Mouse (Mus musculus) neural tube, embryonic 14.5 days (tissue): ENCODE data around the gene Mob3c. TPM values are rescaled to one million over a fixed set of nuclear protein-coding genes. Genes with fewer than 3 reads are reported as not detected.

Source experiments
- ATAC-seq: fragments of 200-750 bp; cut with Nextera tagmentation; 2 replicates; pipeline ENCODE4 v1.8.0; 2017; ENCODE audit warnings: low read depth, mild to moderate bottlenecking, moderate TSS enrichment, moderate library complexity
- H3K27ac ChIP-seq: fragments of 300-500 bp; sonication (generic); 2 replicates; pipeline ENCODE4 v1.5.1; 2014; ENCODE audit warnings: low read depth, mild to moderate bottlenecking, control low read depth, low read length, moderate library complexity, mixed read lengths
- H3K27me3 ChIP-seq: fragments of 300-500 bp; sonication (generic); 2 replicates; pipeline ENCODE4 v1.6.1; 2014; ENCODE audit warnings: low read length; ENCODE audit not compliant: control insufficient read depth, insufficient read depth
- H3K36me3 ChIP-seq: fragments of 300-500 bp; sonication (generic); 2 replicates; pipeline ENCODE4 v1.6.1; 2014; ENCODE audit warnings: low read length, mixed read lengths; ENCODE audit not compliant: control insufficient read depth, insufficient read depth
- H3K4me1 ChIP-seq: fragments of 300-500 bp; sonication (generic); 2 replicates; pipeline ENCODE4 v1.6.1; 2014; ENCODE audit warnings: low read length; ENCODE audit not compliant: control insufficient read depth, insufficient read depth
- H3K4me2 ChIP-seq: fragments of 300-500 bp; sonication (generic); 2 replicates; pipeline ENCODE4 v1.6.1; 2014; ENCODE audit warnings: mild to moderate bottlenecking, low read depth, low read length, control low read depth
- H3K4me3 ChIP-seq: fragments of 300-500 bp; sonication (generic); 2 replicates; pipeline ENCODE4 v1.5.1; 2014; ENCODE audit warnings: low read depth, low read length, control low read depth, mixed read lengths
- H3K9ac ChIP-seq: fragments of 300-500 bp; sonication (generic); replicated peaks from 2 replicates; pipeline ENCODE4 v1.6.1; 2014; ENCODE audit warnings: low read depth, mild to moderate bottlenecking, control low read depth, low read length, mixed read lengths
- H3K9me3 ChIP-seq: fragments of 300-500 bp; sonication (generic); 2 replicates; pipeline ENCODE4 v1.6.1; 2016; ENCODE audit warnings: low read length; ENCODE audit not compliant: control insufficient read depth
- WGBS: fragments of 180-500 bp; shearing (Covaris S2); extraction: QIAGEN DNeasy Blood & Tissue Kit; methylation state at CpG from one replicate; pipeline ENCODE4 v1.1.7; 2014; 5-methylcytosine and 5-hydroxymethylcytosine counted together
- polyA plus RNA-seq: library from polyadenylated mRNA; unstranded; fragments of >200 nt; fragmentation: Nextera tagmentation; extraction: Ambion mirVana; gene quantifications from 2 replicates; pipeline ENCODE4 v1.2.1, GENCODE M21; 2014

Gene Mob3c
- 4.7 and 5.6 TPM in 2 replicates for polyA plus RNA-seq

DNA sequence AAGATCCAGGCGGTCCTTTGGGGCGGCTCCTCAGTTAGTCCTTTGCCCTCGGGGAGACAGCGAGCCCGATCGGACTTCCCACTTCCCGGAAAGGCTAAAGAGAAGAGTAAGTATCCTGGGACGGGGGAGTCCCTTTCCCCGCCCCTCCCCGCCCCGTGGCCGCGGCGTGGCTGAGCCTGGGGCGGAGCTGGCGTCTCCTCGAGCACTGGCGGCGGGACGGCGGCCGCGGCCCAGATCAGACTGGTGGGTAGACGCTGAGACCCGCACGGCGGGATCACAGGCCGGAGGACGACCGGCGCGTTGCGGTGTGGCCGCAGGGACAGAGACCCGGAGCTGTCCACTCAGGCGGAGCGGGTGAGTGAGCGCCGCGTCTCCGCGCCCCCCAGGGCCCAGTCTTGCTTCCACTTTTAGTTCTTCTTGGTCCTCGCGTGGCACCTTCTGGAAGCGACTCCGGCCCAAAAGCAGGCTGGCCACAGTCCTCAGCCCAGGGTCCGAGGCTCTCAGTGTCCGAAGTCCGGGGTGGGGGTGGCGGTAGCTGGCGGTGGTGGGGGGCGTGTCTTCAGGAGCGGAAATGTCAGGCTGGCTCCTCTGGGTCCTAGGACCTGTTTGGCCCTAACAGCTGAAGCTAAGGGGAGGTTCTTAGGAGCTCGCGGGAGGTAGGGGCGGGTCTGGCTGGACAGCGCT, at the start of gene Mob3c:
TSS of gene Mob3c (plus strand) at position 205 of the 684 bp plus-strand sequence.
- H3K27ac ChIP-seq, result peak within 1 kb of the TSS; percentile 69
- H3K9me3 ChIP-seq, result no peaks in the 10 kb centered on the region
- peak; percentile 88 for ATAC-seq
- no peaks in the 10 kb centered on the region for H3K36me3 ChIP-seq
- no peaks in the 10 kb centered on the region for H3K27me3 ChIP-seq
- H3K4me2 ChIP-seq, result peak within 1 kb of the TSS; percentile 78
- peak within 1 kb of the TSS; percentile 80 for H3K9ac ChIP-seq
- WGBS, result 1% methylated on average over 43 of the region's 57 CpGs
- H3K4me1 ChIP-seq, result no peaks in the 10 kb centered on the region
- peak within 1 kb of the TSS; percentile 79 for H3K4me3 ChIP-seq

DNA sequence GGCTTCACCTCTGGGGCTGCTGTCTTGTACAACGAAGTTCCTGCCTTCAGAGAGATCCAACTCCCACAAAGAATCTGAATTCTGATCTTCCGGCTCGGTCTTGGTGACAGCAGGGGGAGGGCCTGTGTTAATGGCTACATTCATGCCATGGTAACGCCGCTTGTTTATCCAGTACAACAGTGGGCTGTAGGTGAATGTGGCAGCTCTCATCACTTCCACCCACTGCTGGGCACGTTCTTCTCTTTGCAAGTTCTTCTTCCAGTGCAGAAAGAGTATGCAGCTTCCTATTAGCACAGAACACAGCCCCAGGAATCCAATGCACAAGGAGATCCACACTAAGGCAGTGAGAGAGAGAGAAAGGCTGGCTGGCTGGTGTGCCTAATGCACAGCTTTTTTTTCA, 47.6 kb upstream of the Mob3c start:
- no peak overlapping the region for H3K27ac ChIP-seq
- 53% methylated on average over 6 of the region's 6 CpGs for WGBS
- no peak overlapping the region for H3K9ac ChIP-seq
- ATAC-seq, result no peak
- no peaks in the 10 kb centered on the region for H3K4me1 ChIP-seq
- H3K9me3 ChIP-seq, result no peaks in the 10 kb centered on the region
- H3K4me3 ChIP-seq, result no peak overlapping the region
- H3K4me2 ChIP-seq, result no peak overlapping the region
- no peaks in the 10 kb centered on the region for H3K27me3 ChIP-seq
- peaks cover under 1% of the 10 kb centered on the region for H3K36me3 ChIP-seq

DNA sequence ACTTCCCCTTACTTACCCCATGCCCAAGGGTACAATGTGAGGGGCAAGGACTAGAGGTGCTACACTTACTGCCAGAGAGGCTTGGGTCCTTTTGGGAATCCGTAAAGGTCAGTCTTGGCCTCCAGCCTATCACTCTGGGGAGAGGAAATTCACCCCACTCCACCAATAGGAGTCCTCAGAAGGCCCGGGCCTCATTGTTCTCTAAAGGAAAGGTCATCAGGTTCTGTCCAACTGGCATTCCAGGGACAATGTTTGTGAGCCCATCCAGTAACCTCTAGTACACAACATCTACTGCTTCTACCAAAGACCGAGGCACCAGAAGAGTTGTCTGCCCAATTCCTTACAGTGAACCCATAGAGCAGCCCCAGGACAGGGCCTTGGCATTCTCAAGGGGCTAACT, 47.0 kb upstream of the Mob3c start, which contains the start of gene Tex38:
TSS of gene Tex38 (minus strand) at position 101 of the 400 bp plus-strand sequence.
- no peak within 1 kb of the TSS for H3K27ac ChIP-seq
- 89% methylated on average over 3 of the region's 3 CpGs for WGBS
- no peaks in the 10 kb centered on the region for H3K27me3 ChIP-seq
- no peaks in the 10 kb centered on the region for H3K9me3 ChIP-seq
- H3K4me3 ChIP-seq, result no peak within 1 kb of the TSS
- H3K36me3 ChIP-seq, result no peaks in the 10 kb centered on the region
- H3K9ac ChIP-seq, result no peak within 1 kb of the TSS
- ATAC-seq, result no peak
- H3K4me1 ChIP-seq, result peaks cover 6% of the 10 kb centered on the region; the same call in 1 of the 2 replicates
- no peak within 1 kb of the TSS for H3K4me2 ChIP-seq

DNA sequence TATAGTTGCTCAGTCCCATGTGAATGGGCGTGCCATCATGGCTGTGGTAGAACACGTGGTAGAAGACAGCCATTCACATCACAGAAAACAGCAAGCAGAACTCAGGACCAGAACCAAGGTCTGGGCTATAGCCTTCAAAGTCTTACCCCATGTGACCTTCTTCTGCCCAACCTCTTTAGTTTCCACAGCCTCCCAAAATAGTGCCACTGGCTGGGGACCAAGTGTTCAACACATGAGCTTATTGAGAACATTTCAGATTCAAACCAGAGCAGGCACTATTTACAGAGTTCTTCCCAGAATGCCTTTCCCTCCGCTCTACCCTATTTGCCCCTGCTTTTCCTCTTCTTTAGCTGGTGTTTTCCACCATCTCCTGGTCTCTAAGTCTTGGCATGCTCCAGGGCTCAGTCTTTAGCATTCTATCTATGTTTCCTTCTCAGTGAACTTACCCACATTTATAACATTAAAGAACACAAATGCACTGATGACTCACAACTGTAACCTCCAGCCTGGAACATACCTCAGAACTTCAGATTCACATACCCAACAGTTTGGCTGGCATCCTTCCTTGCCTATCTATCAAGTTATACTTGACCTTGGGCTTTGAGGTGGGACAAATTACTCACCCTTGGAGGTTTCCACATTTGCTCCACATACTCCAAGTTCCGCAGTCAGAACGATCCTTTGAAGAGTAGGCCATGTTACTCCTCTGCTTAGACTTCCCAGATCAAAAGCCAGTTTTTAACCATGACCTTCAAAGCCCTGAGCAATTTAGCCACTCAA, 45.7 kb upstream of the Mob3c start:
- Histone ChIP-seq H3K9me3 (no peaks in the 10 kb centered on the region), H3K9ac (no peak overlapping the region), H3K4me1 (peaks cover 6% of the 10 kb centered on the region; the same call in 1 of the 2 replicates), H3K4me3 (no peak overlapping the region), H3K27me3 (no peaks in the 10 kb centered on the region), H3K27ac (no peak overlapping the region), H3K36me3 (no peaks in the 10 kb centered on the region), H3K4me2 (no peak overlapping the region)
- ATAC-seq, result no peak
- 92% methylated on average over 5 of the region's 5 CpGs for WGBS

DNA sequence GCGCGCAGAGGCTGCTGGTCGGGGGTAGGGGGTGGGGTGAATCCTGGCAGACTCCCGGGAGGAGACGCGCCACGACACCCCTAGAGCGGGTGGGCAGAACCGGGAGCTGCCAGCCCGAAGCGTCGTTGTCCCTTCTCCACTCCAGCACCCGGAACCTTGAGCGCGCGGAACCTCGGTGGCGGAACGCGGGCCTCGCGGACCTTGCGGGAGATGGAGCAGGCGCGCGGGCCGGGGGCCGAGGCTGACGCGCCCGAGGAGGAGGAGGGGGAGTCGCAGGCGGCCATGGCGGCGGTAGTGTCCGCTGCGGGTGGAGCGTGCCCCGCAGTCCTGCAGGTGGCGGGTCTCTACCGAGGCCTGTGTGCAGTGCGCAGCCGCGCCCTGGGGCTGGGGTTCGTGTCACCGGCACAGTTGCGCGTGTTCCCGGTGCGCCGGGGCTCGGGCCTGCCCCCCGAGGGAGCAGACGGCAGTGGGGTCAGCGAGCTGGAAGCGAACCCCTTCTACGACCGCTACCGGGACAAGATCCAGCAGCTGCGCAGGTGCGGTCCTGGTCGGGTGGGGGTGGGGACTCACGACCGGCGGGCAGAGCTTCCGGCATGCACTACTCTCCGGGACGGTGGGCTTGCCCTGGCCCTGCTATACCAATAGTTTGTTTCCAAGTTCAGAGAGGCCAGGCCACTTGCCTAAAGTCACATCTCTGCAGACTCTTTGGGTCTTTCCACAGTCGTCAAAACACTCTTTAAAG, 43.0 kb upstream of the Mob3c start, which contains the start of gene Atpaf1:
TSS of gene Atpaf1 (plus strand) at position 44 of the 742 bp plus-strand sequence.
- WGBS, result 1% methylated on average over 42 of the region's 69 CpGs
- Histone ChIP-seq H3K4me3 (peak within 1 kb of the TSS; percentile 67), H3K9me3 (no peaks in the 10 kb centered on the region), H3K4me1 (peaks cover 6% of the 10 kb centered on the region; the same call in 1 of the 2 replicates), H3K27ac (peak within 1 kb of the TSS; percentile 67), H3K9ac (peak within 1 kb of the TSS; percentile 78), H3K4me2 (peak within 1 kb of the TSS; percentile 73), H3K36me3 (no peaks in the 10 kb centered on the region), H3K27me3 (no peaks in the 10 kb centered on the region)
- ATAC-seq, result peak; percentile 95

DNA sequence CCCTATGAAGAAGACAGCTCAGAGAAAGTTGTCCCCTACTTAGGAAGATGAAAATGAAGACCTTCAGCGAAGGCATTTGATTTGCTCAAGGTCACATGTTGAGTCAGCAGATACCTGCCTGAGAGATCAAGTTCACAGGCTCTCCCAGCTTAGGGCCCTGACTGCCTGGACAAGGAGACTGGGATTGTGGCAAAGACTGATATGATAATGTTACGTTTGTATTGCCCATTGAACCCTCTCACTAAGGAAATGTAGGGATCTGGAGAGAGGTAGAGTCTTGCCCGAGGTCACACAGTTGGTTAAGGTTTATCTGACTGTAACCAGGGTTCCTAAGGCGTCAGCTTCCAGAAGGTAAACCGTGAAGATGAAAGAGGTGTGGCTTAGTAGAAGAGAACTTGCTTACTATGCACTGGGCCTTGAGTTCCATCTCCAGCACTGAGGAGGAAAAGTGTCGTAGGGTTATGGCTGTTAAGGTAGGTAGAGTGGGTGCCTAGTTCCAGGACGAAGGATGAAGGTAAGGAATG, 42.3 kb upstream of the Mob3c start:
- Histone ChIP-seq H3K27ac (no peak overlapping the region), H3K9ac (peak overlapping the region; percentile 78), H3K27me3 (no peaks in the 10 kb centered on the region), H3K4me2 (peak overlapping the region; percentile 73), H3K9me3 (no peaks in the 10 kb centered on the region), H3K4me1 (peaks cover 6% of the 10 kb centered on the region; the same call in 1 of the 2 replicates), H3K36me3 (no peaks in the 10 kb centered on the region), H3K4me3 (peak overlapping the region; percentile 67)
- peak; percentile 28; the same call in 1 of the 2 replicates for ATAC-seq
- WGBS, result 61% methylated on average over 7 of the region's 7 CpGs

DNA sequence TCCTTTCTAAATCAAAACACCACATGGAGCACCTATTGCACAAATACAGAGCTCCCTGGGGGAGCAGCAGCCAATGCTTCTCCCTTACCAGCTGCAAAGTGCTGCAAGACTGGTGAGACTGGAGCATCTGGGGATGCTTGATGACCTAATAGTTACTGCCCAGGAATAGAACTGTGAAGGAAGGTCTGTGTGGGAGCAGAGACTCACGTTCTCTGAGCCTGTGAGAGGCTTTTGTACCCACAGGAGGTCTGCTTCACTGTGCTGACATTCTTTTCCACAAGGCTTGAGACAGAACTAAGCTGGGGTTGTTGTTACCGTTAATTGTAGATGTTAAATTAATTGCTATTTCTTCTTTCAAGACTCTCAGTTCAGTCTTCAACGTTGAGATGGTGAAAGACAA, 37.0 kb upstream of the Mob3c start:
- WGBS, result 61% methylated on average over 3 of the region's 3 CpGs
- no peaks in the 10 kb centered on the region for H3K27me3 ChIP-seq
- H3K9ac ChIP-seq, result no peak overlapping the region
- H3K27ac ChIP-seq, result no peak overlapping the region
- H3K4me3 ChIP-seq, result no peak overlapping the region
- no peak overlapping the region for H3K4me2 ChIP-seq
- H3K4me1 ChIP-seq, result peaks cover under 1% of the 10 kb centered on the region; the same call in 1 of the 2 replicates
- no peaks in the 10 kb centered on the region for H3K9me3 ChIP-seq
- no peak for ATAC-seq
- H3K36me3 ChIP-seq, result peaks cover 13% of the 10 kb centered on the region; the same call in 1 of the 2 replicates

DNA sequence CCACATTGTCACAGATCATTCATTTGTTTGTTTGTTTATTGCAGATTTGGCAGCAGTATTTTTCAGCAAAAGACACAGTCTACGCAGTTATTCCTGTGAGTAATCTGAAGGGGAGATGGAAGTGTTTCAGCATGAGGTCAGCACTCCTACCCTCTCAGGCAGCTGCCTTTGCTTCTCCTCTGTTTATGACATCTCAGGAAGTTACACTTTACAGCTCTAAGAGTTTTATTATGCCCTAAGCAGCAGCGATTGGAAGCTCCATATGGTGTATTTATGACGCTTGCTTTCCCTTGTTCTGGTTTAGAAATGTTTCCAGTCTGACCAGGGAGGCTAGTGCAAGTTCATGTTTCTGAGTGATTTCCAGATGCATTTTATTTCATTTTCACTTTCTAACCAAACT, 32.5 kb upstream of the Mob3c start:
- no peak overlapping the region for H3K4me2 ChIP-seq
- no peak overlapping the region for H3K27ac ChIP-seq
- H3K9ac ChIP-seq, result no peak overlapping the region
- no peaks in the 10 kb centered on the region for H3K4me1 ChIP-seq
- no peak overlapping the region for H3K4me3 ChIP-seq
- WGBS, result 40% methylated on average over 3 of the region's 3 CpGs
- ATAC-seq, result no peak
- peaks cover 39% of the 10 kb centered on the region; the same call in 1 of the 2 replicates for H3K36me3 ChIP-seq
- H3K9me3 ChIP-seq, result no peaks in the 10 kb centered on the region
- no peaks in the 10 kb centered on the region for H3K27me3 ChIP-seq
